Mouse (Mus musculus) CH12.LX (cell line): Measurements from ENCODE around the gene Bcl10. TPM values are rescaled to one million over a fixed set of nuclear protein-coding genes. Genes with fewer than 3 reads are reported as not detected.

ENCODE experiments used
- DNase-seq: peaks from one replicate; pipeline ENCODE4 v3.0.0-alpha.2; 2013; ENCODE audit errors: extremely low read depth
- H3K27ac ChIP-seq: 2 replicates; pipeline ENCODE4 v1.5.1; 2012; ENCODE audit warnings: low read depth, mild to moderate bottlenecking, control low read depth, moderate library complexity; ENCODE audit not compliant: insufficient read depth
- H3K27me3 ChIP-seq: replicated peaks from 2 replicates; pipeline ENCODE3; 2012; ENCODE audit warnings: inconsistent platforms
- H3K36me3 ChIP-seq, 2 experiments: replicated peaks in 1 of 2; 2 replicates each; pipeline versions ENCODE3 to v1.6.1; 2012; ENCODE audit warnings: inconsistent platforms in 1 of 2, low read length in 1 of 2, mild to moderate bottlenecking in 1 of 2, mixed read lengths in 1 of 2, moderate library complexity in 1 of 2; ENCODE audit not compliant: control insufficient read depth in 1 of 2, insufficient read depth in 1 of 2
- H3K4me1 ChIP-seq, 2 experiments: 2 replicates each; pipeline ENCODE4 v1.6.1; 2012; ENCODE audit warnings: inconsistent platforms in 1 of 2, moderate library complexity in 1 of 2; ENCODE audit not compliant: insufficient read depth in 2 of 2, control insufficient read depth in 1 of 2
- H3K4me2 ChIP-seq: 2 replicates; pipeline ENCODE4 v1.6.1; 2012; ENCODE audit warnings: low read depth, mild to moderate bottlenecking, control low read depth; ENCODE audit not compliant: poor library complexity, insufficient read depth, severe bottlenecking
- H3K4me3 ChIP-seq, 3 experiments: fragments of 150-350 bp in 1 of 3; sonication (generic) in 1 of 3; replicated peaks in 1 of 3; 2 replicates each; pipeline versions ENCODE3 to v1.5.1; 2011 to 2012; ENCODE audit warnings: low read depth in 2 of 3, low read length in 2 of 3, mild to moderate bottlenecking in 2 of 3, moderate library complexity in 2 of 3, control low read depth in 1 of 3, improper control_type of control experiment in 1 of 3, inconsistent platforms in 1 of 3, mixed read lengths in 1 of 3; ENCODE audit not compliant: poor library complexity in 1 of 3
- H3K79me2 ChIP-seq: replicated peaks from 2 replicates; pipeline ENCODE4 v1.6.1; 2012; ENCODE audit warnings: mild to moderate bottlenecking, moderate library complexity; ENCODE audit not compliant: control insufficient read depth, poor library complexity, insufficient read depth, severe bottlenecking; ENCODE audit errors: extremely low read depth
- H3K9ac ChIP-seq: 2 replicates; pipeline ENCODE4 v1.6.1; 2012; ENCODE audit warnings: low read depth, mild to moderate bottlenecking, control low read depth, moderate library complexity; ENCODE audit not compliant: insufficient read depth
- H3K9me3 ChIP-seq: replicated peaks from 2 replicates; pipeline ENCODE3; 2012; ENCODE audit warnings: low read length, inconsistent platforms, mixed read lengths
- BHLHE40 ChIP-seq: IDR thresholded peaks from 2 replicates; pipeline ENCODE4 v1.6.1; 2011; ENCODE audit warnings: mild to moderate bottlenecking, low read depth, low read length, improper control_type of control experiment
- CHD1 ChIP-seq: IDR thresholded peaks from 2 replicates; pipeline ENCODE4 v1.6.1; 2012; ENCODE audit warnings: low read depth, low read length, improper control_type of control experiment, inconsistent platforms
- CTCF ChIP-seq, 2 experiments: IDR thresholded peaks in 1 of 2; conservative IDR thresholded peaks in 1 of 2; 2 replicates each; pipeline ENCODE4 v1.5.1; 2011 to 2012; ENCODE audit warnings: low read depth in 2 of 2, low read length in 2 of 2, improper control_type of control experiment in 1 of 2, inconsistent platforms in 1 of 2, mild to moderate bottlenecking in 1 of 2, moderate library complexity in 1 of 2
- ELF1 ChIP-seq: IDR thresholded peaks from 2 replicates; pipeline ENCODE4 v1.6.1; 2014; ENCODE audit warnings: low read depth, mild to moderate bottlenecking, inconsistent platforms, low read length, improper control_type of control experiment
- HCFC1 ChIP-seq: IDR thresholded peaks from 2 replicates; pipeline ENCODE4 v1.6.1; 2012; ENCODE audit warnings: low read depth, mild to moderate bottlenecking, inconsistent platforms, low read length, improper control_type of control experiment
- JUND ChIP-seq: conservative IDR thresholded peaks from 2 replicates; pipeline ENCODE4 v1.6.1; 2011; ENCODE audit warnings: low read depth, low read length, improper control_type of control experiment
- KAT2A ChIP-seq: IDR thresholded peaks from 2 replicates; pipeline ENCODE4 v1.6.1; 2012; ENCODE audit warnings: low read length, improper control_type of control experiment, inconsistent platforms; ENCODE audit not compliant: insufficient replicate concordance
- MAFK ChIP-seq: IDR thresholded peaks from 2 replicates; pipeline ENCODE4 v1.6.1; 2011; ENCODE audit warnings: low read length, improper control_type of control experiment; ENCODE audit not compliant: insufficient replicate concordance
- MEF2A ChIP-seq: IDR thresholded peaks from 2 replicates; pipeline ENCODE4 v1.6.1; 2014; ENCODE audit warnings: low read depth, mild to moderate bottlenecking, inconsistent platforms, low read length, improper control_type of control experiment, borderline replicate concordance
- MYC ChIP-seq: IDR thresholded peaks from 2 replicates; pipeline ENCODE4 v1.6.1; 2011; ENCODE audit warnings: low read depth, mild to moderate bottlenecking, improper control_type of control experiment, low read length
- NELFE ChIP-seq: IDR thresholded peaks from 2 replicates; pipeline ENCODE4 v1.6.1; 2011; ENCODE audit warnings: low read depth, low read length, improper control_type of control experiment
- PAX5 ChIP-seq: IDR thresholded peaks from 2 replicates; pipeline ENCODE4 v1.6.1; 2012; ENCODE audit warnings: low read length, inconsistent platforms, mixed read lengths
- POLR2A ChIP-seq: IDR thresholded peaks from 2 replicates; pipeline ENCODE4 v1.6.1; 2011; ENCODE audit warnings: low read depth, mild to moderate bottlenecking, improper control_type of control experiment, low read length
- RCOR1 ChIP-seq: conservative IDR thresholded peaks from 2 replicates; pipeline ENCODE4 v1.6.1; 2012; ENCODE audit warnings: low read depth, mild to moderate bottlenecking, inconsistent platforms, low read length, improper control_type of control experiment
- SIN3A ChIP-seq: IDR thresholded peaks from 2 replicates; pipeline ENCODE4 v1.6.1; 2012; ENCODE audit warnings: low read length, improper control_type of control experiment, inconsistent platforms
- SMC3 ChIP-seq: IDR thresholded peaks from 2 replicates; pipeline ENCODE4 v1.6.1; 2011; ENCODE audit warnings: low read depth, low read length, improper control_type of control experiment
- TBP ChIP-seq: conservative IDR thresholded peaks from 2 replicates; pipeline ENCODE4 v1.6.1; 2011; ENCODE audit warnings: low read depth, low read length, improper control_type of control experiment
- UBTF ChIP-seq: IDR thresholded peaks from 2 replicates; pipeline ENCODE4 v1.6.1; 2012; ENCODE audit warnings: low read depth, mild to moderate bottlenecking, inconsistent platforms, low read length, improper control_type of control experiment, moderate library complexity
- USF1 ChIP-seq: IDR thresholded peaks from 2 replicates; pipeline ENCODE4 v1.6.1; 2014; ENCODE audit warnings: low read depth, mild to moderate bottlenecking, inconsistent platforms, low read length, improper control_type of control experiment
- USF2 ChIP-seq: conservative IDR thresholded peaks from 2 replicates; pipeline ENCODE4 v1.6.1; 2011; ENCODE audit warnings: low read depth, low read length, improper control_type of control experiment
- ZMIZ1 ChIP-seq: IDR thresholded peaks from 2 replicates; pipeline ENCODE4 v1.6.1; 2012; ENCODE audit warnings: low read depth, mild to moderate bottlenecking, inconsistent platforms, low read length, improper control_type of control experiment
- dilution Hi-C: fragments of 300-500 bp; cut with MboI; formaldehyde crosslinking; loops from 2 replicates; pipeline ENCODE4 v1.14.3; 2020; ENCODE audit warnings: low sequenced_read_pairs; ENCODE audit not compliant: extremely low pct_unique_long_range_greater_than_20kb, extremely low pct_ligation_motif_present
- in situ Hi-C: fragments of 300-500 bp; cut with MboI; formaldehyde crosslinking; loops from 3 replicates; pipeline ENCODE4 v1.14.3; 2019; ENCODE audit warnings: low sequenced_read_pairs, low pct_ligation_motif_present, low pct_unique_long_range_greater_than_20kb, mixed read lengths
- polyA plus RNA-seq: library from polyadenylated mRNA; unstranded; fragments of >175 nt; gene quantifications from 2 replicates; pipeline ENCODE4 v1.2.1, GENCODE M21; 2012; ENCODE audit warnings: low read depth; ENCODE audit not compliant: insufficient read length
- total RNA-seq, 2 experiments: library from RNA; depleted of rRNA; stranded (reverse); fragments of 300-350 nt in 1 of 2; fragments of >200 nt in 1 of 2; gene quantifications; 2 replicates each; pipeline ENCODE4 v1.2.3; 2012 to 2014

Bcl10 gene
- total and polyA plus RNA-seq, 3 experiments, result 73.6 to 177 (median 103) TPM

DNA sequence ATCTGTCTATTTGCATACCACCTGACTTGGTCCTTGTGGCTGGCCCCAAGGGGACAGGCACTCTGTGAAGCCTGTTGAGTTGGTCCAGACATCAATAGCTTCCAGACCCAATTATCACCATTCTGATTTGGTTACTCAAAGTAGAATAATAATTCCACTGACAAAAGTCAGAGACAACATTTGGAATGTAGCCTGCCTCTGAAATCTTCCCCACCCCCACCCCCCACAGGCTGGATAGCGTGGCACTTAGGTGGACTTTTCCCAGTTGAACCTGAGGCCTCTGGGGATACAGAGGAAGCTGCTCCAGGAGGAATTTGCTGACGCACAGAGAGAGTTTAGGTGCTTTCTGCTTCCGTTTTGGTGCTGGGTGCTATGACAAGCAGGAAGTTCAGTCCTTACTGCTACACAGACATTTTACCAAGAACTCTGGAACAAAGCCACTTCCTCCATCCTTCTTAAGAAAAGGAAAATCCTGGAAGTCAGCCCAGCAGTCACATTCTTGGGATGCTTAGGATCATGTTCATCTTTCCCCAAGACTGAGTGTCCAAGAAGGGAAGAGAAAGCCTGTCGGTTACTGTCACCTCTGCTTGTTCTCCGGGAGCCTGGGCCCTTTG is 36.6 kb upstream of the Bcl10 start:
- no peak for DNase-seq
- Histone ChIP-seq H3K4me3 (no peak overlapping the region), H3K27me3 (no peaks in the 10 kb centered on the region), H3K4me1 (peaks cover 0 to 18% of the 10 kb centered on the region in 2 experiments; a peak in 2 of 4 replicates), H3K79me2 (no peaks in the 10 kb centered on the region), H3K36me3 (no peaks in the 10 kb centered on the region), H3K4me2 (no peak overlapping the region), H3K9ac (no peak overlapping the region), H3K27ac (no peak overlapping the region), H3K9me3 (no peaks in the 10 kb centered on the region)
- dilution Hi-C loops, result no loop called here
- TF ChIP-seq PAX5, result no peak
- no peak for TF ChIP-seq UBTF
- no peak for TF ChIP-seq ZMIZ1
- TF ChIP-seq USF1, result no peak
- TF ChIP-seq CTCF (conservative IDR thresholded peaks at IDR 0.05 in 1 of 2, IDR thresholded peaks at IDR 0.05 in 1 of 2; ENCODE audit: low read depth in 2 of 2, low read length in 2 of 2), result no peak
- TF ChIP-seq NELFE, result no peak
- no peak for TF ChIP-seq JUND
- no peak for TF ChIP-seq USF2
- no peak for TF ChIP-seq SMC3
- no peak for TF ChIP-seq TBP
- no peak for TF ChIP-seq HCFC1
- no peak for TF ChIP-seq MAFK
- no peak for TF ChIP-seq MYC
- TF ChIP-seq BHLHE40, result no peak
- in situ Hi-C loops, result no loop called here

DNA sequence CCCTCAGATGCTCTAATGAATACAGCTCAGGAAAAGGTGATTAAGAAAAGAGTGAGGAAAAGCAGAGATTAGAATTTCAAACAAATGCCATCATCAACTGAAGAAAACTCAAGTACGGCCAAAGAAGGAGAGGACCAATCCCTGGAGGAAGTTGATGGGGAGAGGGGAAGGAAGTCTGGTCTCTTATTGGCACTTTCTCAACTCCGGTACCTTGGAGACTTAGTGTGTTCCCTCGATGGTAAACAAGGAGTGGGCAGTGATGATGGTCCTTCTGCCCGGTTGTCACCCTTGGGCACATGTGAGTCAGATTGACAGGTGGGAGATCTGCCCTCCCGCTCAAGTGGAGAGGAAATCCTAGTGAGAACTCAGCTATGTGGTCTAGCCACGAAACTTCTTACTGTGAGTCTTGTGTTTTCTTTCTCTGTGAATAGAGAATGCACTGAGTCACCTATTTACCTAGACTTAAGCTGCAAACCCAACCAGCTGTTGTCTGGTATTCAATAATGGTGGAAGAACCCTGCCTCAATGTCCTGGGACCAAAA is 35.1 kb upstream of the Bcl10 start:
- no peaks in the 10 kb centered on the region for H3K79me2 ChIP-seq
- in situ Hi-C loops (no loop called here), dilution Hi-C loops (no loop called here)
- no peak overlapping the region for H3K9ac ChIP-seq
- no peak overlapping the region for H3K4me3 ChIP-seq
- H3K27ac ChIP-seq, result no peak overlapping the region
- H3K4me1 ChIP-seq, result peaks cover 0 to 18% of the 10 kb centered on the region in 2 experiments; a peak in 2 of 4 replicates
- no peaks in the 10 kb centered on the region for H3K9me3 ChIP-seq
- no peaks in the 10 kb centered on the region for H3K36me3 ChIP-seq
- H3K4me2 ChIP-seq, result no peak overlapping the region
- no peaks in the 10 kb centered on the region for H3K27me3 ChIP-seq
- no peak for DNase-seq
- TF ChIP-seq MEF2A, result no peak
- TF ChIP-seq CTCF (conservative IDR thresholded peaks at IDR 0.05 in 1 of 2, IDR thresholded peaks at IDR 0.05 in 1 of 2; ENCODE audit: low read depth in 2 of 2, low read length in 2 of 2), result no peak
- no peak for TF ChIP-seq TBP
- no peak for TF ChIP-seq KAT2A
- no peak for TF ChIP-seq HCFC1
- no peak for TF ChIP-seq POLR2A
- no peak for TF ChIP-seq PAX5
- TF ChIP-seq RCOR1, result no peak
- TF ChIP-seq ELF1, result no peak
- TF ChIP-seq CHD1, result no peak
- no peak for TF ChIP-seq BHLHE40
- no peak for TF ChIP-seq MAFK
- TF ChIP-seq JUND, result no peak
- no peak for TF ChIP-seq SIN3A
